Mouse (Mus musculus) liver, adult 2 months (tissue): Measurements from ENCODE around the gene Lmcd1. TPM values are rescaled to one million over a fixed set of nuclear protein-coding genes. Genes with fewer than 3 reads are reported as not detected.

Experiments
- DNase-seq: peaks from one replicate; pipeline ENCODE4 v3.0.0-alpha.2; 2011; ENCODE audit warnings: low read depth, low spot score; ENCODE audit errors: extremely low read depth
- H3K27ac ChIP-seq: fragments of 200-500 bp; replicated peaks from 2 replicates; pipeline ENCODE4 v1.5.1; 2012; ENCODE audit warnings: low read depth, mild to moderate bottlenecking, control low read depth, inconsistent platforms, low read length; ENCODE audit not compliant: insufficient read depth
- H3K27me3 ChIP-seq: fragments of 200-500 bp; 2 replicates; pipeline ENCODE4 v1.6.1; 2012; ENCODE audit warnings: mild to moderate bottlenecking, moderate library complexity, low read length, inconsistent platforms; ENCODE audit not compliant: control insufficient read depth, insufficient read depth
- H3K36me3 ChIP-seq: fragments of 200-500 bp; 2 replicates; pipeline ENCODE4 v1.6.1; 2012; ENCODE audit warnings: low read length, inconsistent platforms; ENCODE audit not compliant: control insufficient read depth, insufficient read depth
- H3K4me1 ChIP-seq: fragments of 200-500 bp; 2 replicates; pipeline ENCODE4 v1.6.1; 2011; ENCODE audit warnings: low read length; ENCODE audit not compliant: control insufficient read depth, insufficient read depth
- H3K4me3 ChIP-seq: fragments of 200-500 bp; 2 replicates; pipeline ENCODE4 v1.5.1; 2011; ENCODE audit warnings: low read depth, mild to moderate bottlenecking, control low read depth, low read length, moderate library complexity; ENCODE audit not compliant: insufficient read depth
- H3K79me2 ChIP-seq: fragments of 200-500 bp; 2 replicates; pipeline ENCODE4 v1.6.1; 2012; ENCODE audit warnings: inconsistent platforms, mild to moderate bottlenecking, low read length, moderate library complexity; ENCODE audit not compliant: control insufficient read depth, insufficient read depth
- H3K9ac ChIP-seq: fragments of 200-500 bp; 2 replicates; pipeline ENCODE4 v1.6.1; 2012; ENCODE audit warnings: low read depth, mild to moderate bottlenecking, control low read depth, inconsistent platforms, low read length
- CTCF ChIP-seq: fragments of 200-500 bp; IDR thresholded peaks from 2 replicates; pipeline ENCODE4 v1.5.1; 2011; ENCODE audit warnings: low read depth, low read length, control low read depth
- POLR2A ChIP-seq: fragments of 200-500 bp; IDR thresholded peaks from 2 replicates; pipeline ENCODE4 v1.6.1; 2011; ENCODE audit warnings: low read length, control low read depth; ENCODE audit not compliant: insufficient read depth; ENCODE audit errors: extremely low read depth
- whole genome bisulfite sequencing: fragments of 180-500 bp; shearing (Covaris S2); methylation state at CpG from one replicate; pipeline ENCODE4 v1.1.7; 2018; 5-methylcytosine and 5-hydroxymethylcytosine counted together
- polyA plus RNA-seq: library from polyadenylated mRNA; depleted of rRNA; stranded (reverse); fragments of >200 nt; gene quantifications from 2 replicates; pipeline ENCODE4 v1.2.3, GENCODE M21; 2012
- total RNA-seq: library from RNA; depleted of rRNA; stranded (reverse); fragments of >200 nt; gene quantifications from 2 replicates; pipeline ENCODE4 v1.2.3, GENCODE M21; 2014

Lmcd1 gene
- total and polyA plus RNA-seq, 2 experiments, result 0.28 to 0.33 TPM

DNA sequence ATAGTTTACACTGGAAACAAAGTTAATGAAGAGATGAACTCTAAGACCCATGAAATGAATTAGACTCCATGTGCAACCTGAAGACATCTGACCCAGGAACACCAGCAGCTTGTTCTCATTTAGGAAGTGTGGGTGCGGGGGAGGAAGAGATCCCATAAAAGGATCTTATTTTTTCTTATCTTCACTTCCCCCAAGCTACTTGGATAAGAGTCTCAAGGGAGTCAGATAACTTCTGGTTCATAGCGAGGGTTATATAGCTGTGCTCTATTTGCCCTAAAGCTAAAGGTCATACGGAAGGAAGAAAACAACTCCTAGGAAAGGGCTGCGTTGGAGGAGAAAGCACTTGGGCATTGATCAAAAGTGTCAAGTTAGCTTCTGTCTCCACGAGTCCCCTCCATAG lies 19.8 kb downstream of the Lmcd1 start:
- no peaks in the 10 kb centered on the region for H3K36me3 ChIP-seq
- H3K9ac ChIP-seq, result no peak overlapping the region
- TF ChIP-seq CTCF (no peak), POLR2A (no peak)
- WGBS, result 67% methylated on average over 5 of the region's 5 CpGs
- H3K79me2 ChIP-seq, result no peaks in the 10 kb centered on the region
- no peaks in the 10 kb centered on the region for H3K4me1 ChIP-seq
- H3K27me3 ChIP-seq, result no peaks in the 10 kb centered on the region
- no peak for DNase-seq
- H3K27ac ChIP-seq, result no peak overlapping the region
- no peak overlapping the region for H3K4me3 ChIP-seq

DNA sequence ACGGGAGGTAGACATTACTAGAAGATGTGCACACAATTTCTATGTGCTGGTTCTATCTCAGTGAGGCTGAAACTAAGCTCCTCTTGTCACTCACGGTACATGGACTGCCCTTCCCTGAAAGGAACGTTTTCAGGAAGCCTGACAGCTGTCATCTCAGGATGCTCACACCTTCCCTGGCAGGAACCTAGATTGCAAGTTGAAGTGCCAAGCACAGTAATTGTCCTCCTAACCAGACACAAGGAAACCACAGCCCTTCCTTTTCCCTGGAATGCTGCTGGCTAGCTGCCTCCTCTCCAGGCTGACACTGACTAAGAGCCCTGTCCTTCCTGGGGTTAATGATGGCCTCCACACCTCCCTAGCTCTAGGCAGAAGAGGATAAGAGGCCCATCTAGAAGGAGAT lies 21.7 kb downstream of the Lmcd1 start:
- no peak for DNase-seq
- 66% methylated on average over 3 of the region's 3 CpGs for WGBS

DNA sequence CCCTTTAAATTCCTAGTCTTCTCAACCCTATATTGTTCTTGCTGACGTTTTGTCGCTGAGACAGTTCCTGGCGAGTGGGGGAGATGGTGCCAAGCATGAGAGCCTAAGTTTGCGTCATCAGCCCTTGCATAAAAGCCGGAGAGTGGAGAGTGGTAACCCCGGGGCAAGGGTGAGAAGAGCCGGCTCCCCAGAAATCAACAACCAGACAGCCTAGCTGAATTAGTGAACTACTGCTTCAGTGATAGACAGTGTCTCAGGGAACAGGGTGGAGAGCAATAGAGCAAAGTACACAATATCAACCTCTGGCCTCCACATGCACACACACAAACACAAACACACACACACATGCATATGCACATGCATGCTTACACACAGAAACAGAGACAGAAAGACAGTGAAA lies 26.6 kb downstream of the Lmcd1 start:
- Histone ChIP-seq H3K79me2 (no peaks in the 10 kb centered on the region), H3K36me3 (no peaks in the 10 kb centered on the region), H3K27ac (no peak overlapping the region), H3K4me3 (no peak overlapping the region), H3K4me1 (no peaks in the 10 kb centered on the region), H3K9ac (no peak overlapping the region), H3K27me3 (no peaks in the 10 kb centered on the region)
- no peak for DNase-seq
- WGBS, result 45% methylated on average over 7 of the region's 7 CpGs
- TF ChIP-seq CTCF, result no peak
- no peak for TF ChIP-seq POLR2A

More for the DNA sequence above, 21.7 kb downstream of the Lmcd1 start:
- no peak overlapping the region for H3K9ac ChIP-seq
- H3K4me3 ChIP-seq, result no peak overlapping the region
- no peak for TF ChIP-seq POLR2A
- TF ChIP-seq CTCF, result no peak
- H3K27ac ChIP-seq, result no peak overlapping the region
- H3K79me2 ChIP-seq, result no peaks in the 10 kb centered on the region
- H3K36me3 ChIP-seq, result no peaks in the 10 kb centered on the region
- H3K27me3 ChIP-seq, result no peaks in the 10 kb centered on the region
- no peaks in the 10 kb centered on the region for H3K4me1 ChIP-seq

DNA sequence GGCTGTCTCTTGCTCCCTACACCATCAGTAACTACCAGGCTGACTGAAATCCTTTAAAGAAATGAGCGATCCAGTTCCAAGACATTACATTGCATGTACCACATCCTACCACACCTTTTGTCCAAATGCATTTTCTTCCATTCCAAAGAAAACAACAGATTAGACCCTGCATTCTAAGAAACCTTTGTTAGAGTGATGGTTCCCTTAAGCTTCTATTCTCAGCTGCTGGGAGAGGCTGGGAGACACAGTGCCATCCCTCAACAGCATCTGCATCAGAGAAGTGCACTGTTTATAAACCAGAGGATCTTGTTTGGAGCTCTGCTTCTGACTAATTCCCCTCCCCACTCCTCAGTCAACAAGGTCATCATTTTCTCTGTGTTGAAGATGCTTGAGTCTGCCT lies 27.1 kb downstream of the Lmcd1 start:
- no peaks in the 10 kb centered on the region for H3K4me1 ChIP-seq
- 100% methylated on average over 1 of the region's 1 CpGs for WGBS

DNA sequence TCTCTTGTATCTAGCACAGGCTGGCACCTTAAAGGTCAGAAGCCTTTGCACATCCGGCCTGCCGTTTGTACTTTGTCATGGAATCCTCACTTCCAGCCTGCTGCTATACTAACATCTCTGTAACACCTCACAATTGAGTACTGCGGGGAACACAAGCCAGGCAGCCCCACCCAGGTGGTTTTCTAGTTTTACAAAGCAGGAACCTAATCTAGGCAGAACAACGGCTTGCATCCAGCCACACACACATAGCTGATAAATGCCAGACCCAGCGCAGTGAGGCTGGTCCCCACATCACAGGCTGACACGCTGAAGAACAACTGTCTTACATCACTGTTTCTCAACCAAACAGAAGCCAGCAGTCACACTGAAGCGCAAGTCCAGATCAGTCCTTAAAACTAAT lies 28.7 kb downstream of the Lmcd1 start:
- H3K4me1 ChIP-seq, result no peaks in the 10 kb centered on the region
- no peak overlapping the region for H3K4me3 ChIP-seq
- no peaks in the 10 kb centered on the region for H3K27me3 ChIP-seq
- WGBS, result 84% methylated on average over 7 of the region's 7 CpGs
- no peaks in the 10 kb centered on the region for H3K79me2 ChIP-seq
- no peak overlapping the region for H3K27ac ChIP-seq
- H3K36me3 ChIP-seq, result no peaks in the 10 kb centered on the region
- no peak overlapping the region for H3K9ac ChIP-seq
- no peak for DNase-seq
- TF ChIP-seq POLR2A (no peak), CTCF (no peak)

More for the DNA sequence above, 27.1 kb downstream of the Lmcd1 start:
- Histone ChIP-seq H3K36me3 (no peaks in the 10 kb centered on the region), H3K79me2 (no peaks in the 10 kb centered on the region), H3K9ac (no peak overlapping the region), H3K27me3 (no peaks in the 10 kb centered on the region), H3K4me3 (no peak overlapping the region), H3K27ac (no peak overlapping the region)
- no peak for DNase-seq
- no peak for TF ChIP-seq POLR2A
- TF ChIP-seq CTCF, result no peak

DNA sequence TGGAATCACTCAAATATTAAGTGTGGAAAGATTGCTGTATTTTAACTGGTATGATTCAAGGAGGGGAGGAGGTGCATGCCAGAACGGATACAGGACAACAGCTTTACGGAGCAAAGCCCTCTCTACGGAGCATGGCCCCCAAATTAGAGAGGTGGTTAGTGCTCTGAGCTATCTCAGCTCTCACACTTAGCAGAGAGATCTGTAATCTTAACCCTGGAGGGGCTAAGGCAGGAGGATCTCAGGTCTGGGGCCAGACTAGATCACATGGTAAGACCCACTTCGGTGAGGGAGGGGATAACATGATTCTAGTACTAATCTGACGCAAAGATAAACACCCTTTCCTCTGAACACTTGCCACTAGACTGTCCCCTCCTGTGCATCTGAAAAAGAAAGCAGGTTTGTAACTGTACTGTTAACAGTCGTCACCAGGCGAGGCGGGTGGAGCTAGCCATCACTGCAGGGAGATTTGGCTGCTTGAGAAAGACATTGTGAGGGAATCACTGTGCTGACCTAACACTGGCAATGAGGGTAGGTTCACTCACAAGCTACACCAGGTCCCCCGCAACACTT lies 29.3 kb downstream of the Lmcd1 start:
- no peak for DNase-seq
- no peaks in the 10 kb centered on the region for H3K79me2 ChIP-seq
- WGBS, result 90% methylated on average over 9 of the region's 9 CpGs
- H3K27me3 ChIP-seq, result no peaks in the 10 kb centered on the region
- H3K4me1 ChIP-seq, result no peaks in the 10 kb centered on the region
- no peak overlapping the region for H3K27ac ChIP-seq
- no peak overlapping the region for H3K9ac ChIP-seq
- no peak overlapping the region for H3K4me3 ChIP-seq
- TF ChIP-seq POLR2A (no peak), CTCF (no peak)
- no peaks in the 10 kb centered on the region for H3K36me3 ChIP-seq
